Mouse (Mus musculus): ENCODE measurements around the gene Socs1. TPM values are rescaled to one million over a fixed set of nuclear protein-coding genes. Genes with fewer than 3 reads are reported as not detected.
"Not testable (repeated sequence)": the region's sequence is repeated elsewhere in the genome, so short reads cannot be mapped to it uniquely, and the experiment has no call there.

Socs1 gene
- polyA plus RNA-seq, 1 experiment, result 0.13 TPM

- peaks cover 8% of the 10 kb centered on the region for H3K4me1 ChIP-seq (ENCODE audit: control insufficient read depth)
- no peaks in the 10 kb centered on the region for H3K36me3 ChIP-seq (ENCODE audit: control insufficient read depth)
- H3K27me3 ChIP-seq (ENCODE audit: control insufficient read depth), result no peaks in the 10 kb centered on the region
- H3K9me3 ChIP-seq (ENCODE audit: control insufficient read depth, low read length), result no peaks in the 10 kb centered on the region
- H3K4me3 ChIP-seq (replicated peaks), result no peak overlapping the region
- TF ChIP-seq GATA1 (IDR thresholded peaks at IDR 0.05; ENCODE audit: low read length) (no peak), TAL1 (IDR thresholded peaks at IDR 0.05; ENCODE audit: low read length) (no peak)
Measured at GRCm38 (mm10) chr16:10818579-10819135, 33.3 kb upstream of the Socs1 start.

GRCm38 (mm10) chr16:10814864-10815263 is 29.5 kb upstream of the Socs1 start:
- Histone ChIP-seq H3K4me1 (ENCODE audit: control insufficient read depth) (peaks cover 8% of the 10 kb centered on the region), H3K27me3 (ENCODE audit: control insufficient read depth) (peaks cover 4% of the 10 kb centered on the region), H3K4me3 (replicated peaks) (no peak overlapping the region), H3K9me3 (ENCODE audit: control insufficient read depth, low read length) (no peaks in the 10 kb centered on the region), H3K36me3 (ENCODE audit: control insufficient read depth) (no peaks in the 10 kb centered on the region)
- TF ChIP-seq GATA1 (IDR thresholded peaks at IDR 0.05; ENCODE audit: low read length), result peak; percentile 31; the same call in 1 of the 2 replicates
- TF ChIP-seq TAL1 (IDR thresholded peaks at IDR 0.05; ENCODE audit: low read length), result no peak

- no peaks in the 10 kb centered on the region for H3K36me3 ChIP-seq (ENCODE audit: control insufficient read depth)
- no peaks in the 10 kb centered on the region for H3K9me3 ChIP-seq (ENCODE audit: control insufficient read depth, low read length)
- H3K27me3 ChIP-seq (ENCODE audit: control insufficient read depth), result peaks cover 4% of the 10 kb centered on the region
- H3K4me1 ChIP-seq (ENCODE audit: control insufficient read depth), result peaks cover 8% of the 10 kb centered on the region
- no peak overlapping the region for H3K4me3 ChIP-seq (replicated peaks)
- no peak for TF ChIP-seq GATA1 (IDR thresholded peaks at IDR 0.05; ENCODE audit: low read length)
Measured at GRCm38 (mm10) chr16:10813726-10814125, 28.4 kb upstream of the Socs1 start.

- Histone ChIP-seq H3K4me1 (ENCODE audit: control insufficient read depth) (peaks cover 8% of the 10 kb centered on the region), H3K36me3 (ENCODE audit: control insufficient read depth) (no peaks in the 10 kb centered on the region), H3K9me3 (ENCODE audit: control insufficient read depth, low read length) (no peaks in the 10 kb centered on the region), H3K27me3 (ENCODE audit: control insufficient read depth) (peaks cover 4% of the 10 kb centered on the region), H3K4me3 (replicated peaks) (no peak within 1 kb of the TSS)
- no peak for TF ChIP-seq GATA1 (IDR thresholded peaks at IDR 0.05; ENCODE audit: low read length)
- TF ChIP-seq TAL1 (IDR thresholded peaks at IDR 0.05; ENCODE audit: low read length), result no peak
Measured at GRCm38 (mm10) chr16:10812865-10813371, 27.6 kb upstream of the Socs1 start, which contains the start of gene Gm11172. Gm11172 (plus strand) TSS chr16:10812915.

- TF ChIP-seq GATA1 (IDR thresholded peaks at IDR 0.05; ENCODE audit: low read length) (no peak), TAL1 (IDR thresholded peaks at IDR 0.05; ENCODE audit: low read length) (no peak)
- Histone ChIP-seq H3K36me3 (ENCODE audit: control insufficient read depth) (no peaks in the 10 kb centered on the region), H3K27me3 (ENCODE audit: control insufficient read depth) (peaks cover 4% of the 10 kb centered on the region), H3K4me3 (replicated peaks) (no peak overlapping the region), H3K9me3 (ENCODE audit: control insufficient read depth, low read length) (no peaks in the 10 kb centered on the region), H3K4me1 (ENCODE audit: control insufficient read depth) (peaks cover 8% of the 10 kb centered on the region)
Measured at GRCm38 (mm10) chr16:10810376-10810775, 25.0 kb upstream of the Socs1 start.

- Histone ChIP-seq H3K27me3 (ENCODE audit: control insufficient read depth) (peaks cover 3% of the 10 kb centered on the region), H3K36me3 (ENCODE audit: control insufficient read depth) (no peaks in the 10 kb centered on the region), H3K4me1 (ENCODE audit: control insufficient read depth) (peaks cover 1% of the 10 kb centered on the region; the same call in 1 of the 2 replicates), H3K4me3 (replicated peaks) (no peak within 1 kb of the TSS), H3K9me3 (ENCODE audit: control insufficient read depth, low read length) (no peaks in the 10 kb centered on the region)
- no peak for TF ChIP-seq TAL1 (IDR thresholded peaks at IDR 0.05; ENCODE audit: low read length)
- no peak for TF ChIP-seq GATA1 (IDR thresholded peaks at IDR 0.05; ENCODE audit: low read length)
Measured at GRCm38 (mm10) chr16:10805789-10806527, 20.6 kb upstream of the Socs1 start, which contains the start of gene Prm1. Prm1 (minus strand) TSS chr16:10805839.

- H3K36me3 ChIP-seq (ENCODE audit: control insufficient read depth); H3K4me3 ChIP-seq (replicated peaks); H3K4me1 ChIP-seq (ENCODE audit: control insufficient read depth); H3K27me3 ChIP-seq (ENCODE audit: control insufficient read depth); H3K9me3 ChIP-seq (ENCODE audit: control insufficient read depth, low read length): not testable (repeated sequence)
Measured at GRCm38 (mm10) chr16:10802420-10802819, 17.1 kb upstream of the Socs1 start.

DNA sequence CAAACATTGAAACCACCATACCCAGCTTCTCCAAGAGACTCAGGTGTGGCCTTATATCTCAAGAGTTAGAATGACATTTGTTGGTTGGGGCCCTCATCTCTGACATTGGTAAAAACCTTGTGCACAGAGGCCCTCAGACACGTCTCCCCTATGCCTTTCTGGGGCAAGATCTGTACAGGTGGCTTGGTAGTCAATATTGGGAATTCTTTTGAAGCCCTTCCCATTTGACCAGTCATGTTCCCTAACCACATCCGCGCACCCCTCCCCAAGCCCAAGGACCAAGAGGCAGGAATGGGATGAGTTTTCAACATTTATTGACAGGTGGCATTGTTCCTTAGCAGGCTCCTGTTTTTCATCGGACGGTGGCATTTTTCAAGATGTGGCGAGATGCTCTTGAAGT is 10.7 kb upstream of the Socs1 start, which contains the start of gene Prm2:
Gene Prm2, minus strand, starts transcription at position 101 of the 400 bp plus-strand sequence.
- H3K4me1 ChIP-seq (ENCODE audit: control insufficient read depth), result no peaks in the 10 kb centered on the region
- no peaks in the 10 kb centered on the region for H3K36me3 ChIP-seq (ENCODE audit: control insufficient read depth)
- no peaks in the 10 kb centered on the region for H3K9me3 ChIP-seq (ENCODE audit: control insufficient read depth, low read length)
- H3K4me3 ChIP-seq (replicated peaks), result no peak within 1 kb of the TSS
- H3K27me3 ChIP-seq (ENCODE audit: control insufficient read depth), result peaks cover 26% of the 10 kb centered on the region
- TF ChIP-seq TAL1 (IDR thresholded peaks at IDR 0.05; ENCODE audit: low read length) (no peak), GATA1 (IDR thresholded peaks at IDR 0.05; ENCODE audit: low read length) (no peak)

GRCm38 (mm10) chr16:10790702-10791101 is 5.4 kb upstream of the Socs1 start, which contains the start of gene Prm3:
Prm3 (minus strand) TSS chr16:10790914.
- Histone ChIP-seq H3K36me3 (ENCODE audit: control insufficient read depth) (no peaks in the 10 kb centered on the region), H3K27me3 (ENCODE audit: control insufficient read depth) (peaks cover 16% of the 10 kb centered on the region), H3K4me1 (ENCODE audit: control insufficient read depth) (peaks cover 11% of the 10 kb centered on the region), H3K4me3 (replicated peaks) (no peak within 1 kb of the TSS), H3K9me3 (ENCODE audit: control insufficient read depth, low read length) (no peaks in the 10 kb centered on the region)
- TF ChIP-seq TAL1 (IDR thresholded peaks at IDR 0.05; ENCODE audit: low read length) (no peak), GATA1 (IDR thresholded peaks at IDR 0.05; ENCODE audit: low read length) (no peak)
